Mouse (Mus musculus): ENCODE measurements at regions not wholly inside any gene's neighbourhood (a gene's known extent, or its start where the extent isn't known, plus 50 kb on each side); places are given as distances from the start of the nearest gene placed in this dataset.

DNA sequence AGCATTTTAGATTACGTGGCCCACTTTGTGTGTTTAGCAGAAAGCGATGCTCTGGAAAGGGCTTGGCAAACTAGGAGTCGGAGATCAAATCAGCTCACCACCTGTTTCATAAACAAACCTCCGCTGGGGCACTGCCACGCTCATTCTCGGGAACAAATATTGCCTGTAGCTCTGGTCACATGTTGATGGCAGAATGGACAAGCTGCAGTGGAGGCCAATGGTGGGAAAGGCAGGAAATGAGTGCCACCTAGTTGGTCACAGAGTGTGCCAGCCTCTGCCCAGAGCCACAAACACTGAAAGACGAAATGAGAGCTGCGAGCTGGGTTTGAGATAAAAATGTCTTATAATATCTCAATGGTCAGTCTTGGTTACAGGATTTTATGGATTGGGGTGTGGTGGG lies 259.2 kb upstream of the Csf3r start:
- Histone ChIP-seq H3K4me3 (no peak overlapping the region), H3K27ac (no peak overlapping the region), H3K27me3 (no peaks in the 10 kb centered on the region), H3K4me1 (no peaks in the 10 kb centered on the region), H3K9ac (no peak overlapping the region), H3K4me2 (replicated peaks) (no peak overlapping the region), H3K36me3 (no peaks in the 10 kb centered on the region), H3K9me3 (no peaks in the 10 kb centered on the region)
- WGBS = 78% methylated on average over 8 of the region's 8 CpGs
- no peak for ATAC-seq (ENCODE audit: insufficient number of reproducible peaks, insufficient read depth, low FRiP score, low TSS enrichment)

DNA sequence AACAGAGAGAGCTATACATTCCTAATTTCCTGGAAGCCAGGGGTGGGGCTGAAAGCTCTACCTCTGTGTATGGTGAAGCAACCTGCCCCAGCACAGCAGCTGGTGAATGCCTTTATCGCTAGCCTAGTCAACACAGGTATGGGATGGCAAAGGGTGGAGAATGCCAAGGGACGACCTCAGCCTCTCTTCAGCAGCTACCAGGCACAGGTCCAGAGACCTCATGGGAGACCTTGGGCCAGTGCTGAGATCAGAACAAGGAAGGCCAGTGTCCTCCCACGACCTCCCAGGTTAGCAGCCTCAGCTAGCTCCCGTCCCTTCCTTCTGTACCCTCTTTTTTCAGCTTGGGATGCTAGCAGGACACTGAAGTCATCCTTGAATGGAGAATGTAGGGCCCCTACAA lies 247.2 kb upstream of the Csf3r start:
- no peak overlapping the region for H3K27ac ChIP-seq
- no peaks in the 10 kb centered on the region for H3K4me1 ChIP-seq
- 80% methylated on average over 4 of the region's 4 CpGs for WGBS
- H3K4me3 ChIP-seq = no peak overlapping the region
- no peak overlapping the region for H3K4me2 ChIP-seq (replicated peaks)
- no peaks in the 10 kb centered on the region for H3K9me3 ChIP-seq
- H3K36me3 ChIP-seq = no peaks in the 10 kb centered on the region
- H3K9ac ChIP-seq = no peak overlapping the region
- no peak for ATAC-seq (ENCODE audit: insufficient number of reproducible peaks, insufficient read depth, low FRiP score, low TSS enrichment)
- peaks cover 13% of the 10 kb centered on the region; the same call in 1 of the 2 replicates for H3K27me3 ChIP-seq

- 56% methylated on average over 4 of the region's 4 CpGs for WGBS
- Histone ChIP-seq H3K9ac (no peak overlapping the region), H3K27ac (no peak overlapping the region), H3K4me3 (no peak overlapping the region), H3K27me3 (peaks cover 13% of the 10 kb centered on the region; the same call in 1 of the 2 replicates), H3K9me3 (no peaks in the 10 kb centered on the region), H3K4me1 (no peaks in the 10 kb centered on the region), H3K4me2 (replicated peaks) (no peak overlapping the region), H3K36me3 (no peaks in the 10 kb centered on the region)
- no peak for ATAC-seq (ENCODE audit: insufficient number of reproducible peaks, insufficient read depth, low FRiP score, low TSS enrichment)
Measured at GRCm38 (mm10) chr4:125780113-125780512, 244.2 kb upstream of the Csf3r start.

DNA sequence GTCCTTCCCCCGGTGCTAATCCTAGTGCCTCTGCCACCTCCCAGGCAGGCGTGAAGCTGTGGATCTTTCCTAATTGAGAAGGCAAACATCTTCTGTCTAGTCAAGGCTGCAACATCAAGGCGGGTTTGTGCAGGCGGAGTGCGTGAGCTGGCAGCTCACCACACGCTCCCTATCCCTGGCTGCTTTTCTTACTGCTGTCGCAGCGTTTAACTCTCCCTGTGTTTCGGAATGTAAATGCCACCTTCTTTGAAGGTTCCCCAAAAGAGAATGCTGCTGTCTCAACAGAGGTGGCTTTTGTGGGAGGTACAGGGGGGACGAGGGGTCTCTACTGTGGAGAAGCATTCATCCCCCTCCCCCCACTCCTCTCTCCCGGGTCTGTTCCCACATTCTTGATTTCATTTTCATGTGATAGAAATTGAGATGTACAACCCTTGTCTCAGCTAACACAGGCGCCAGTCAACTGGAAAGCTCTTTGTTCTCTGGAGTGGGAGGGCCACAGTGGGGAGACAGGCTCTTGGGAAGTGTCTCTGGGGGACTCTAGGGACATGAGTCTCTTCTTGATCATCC lies 243.3 kb upstream of the Csf3r start:
- no peak overlapping the region for H3K9ac ChIP-seq
- no peaks in the 10 kb centered on the region for H3K9me3 ChIP-seq
- no peak overlapping the region for H3K4me3 ChIP-seq
- peaks cover 13% of the 10 kb centered on the region; the same call in 1 of the 2 replicates for H3K27me3 ChIP-seq
- no peak overlapping the region for H3K4me2 ChIP-seq (replicated peaks)
- no peak overlapping the region for H3K27ac ChIP-seq
- H3K4me1 ChIP-seq = no peaks in the 10 kb centered on the region
- 24% methylated on average over 12 of the region's 12 CpGs for WGBS
- H3K36me3 ChIP-seq = no peaks in the 10 kb centered on the region
- no peak for ATAC-seq (ENCODE audit: insufficient number of reproducible peaks, insufficient read depth, low FRiP score, low TSS enrichment)

DNA sequence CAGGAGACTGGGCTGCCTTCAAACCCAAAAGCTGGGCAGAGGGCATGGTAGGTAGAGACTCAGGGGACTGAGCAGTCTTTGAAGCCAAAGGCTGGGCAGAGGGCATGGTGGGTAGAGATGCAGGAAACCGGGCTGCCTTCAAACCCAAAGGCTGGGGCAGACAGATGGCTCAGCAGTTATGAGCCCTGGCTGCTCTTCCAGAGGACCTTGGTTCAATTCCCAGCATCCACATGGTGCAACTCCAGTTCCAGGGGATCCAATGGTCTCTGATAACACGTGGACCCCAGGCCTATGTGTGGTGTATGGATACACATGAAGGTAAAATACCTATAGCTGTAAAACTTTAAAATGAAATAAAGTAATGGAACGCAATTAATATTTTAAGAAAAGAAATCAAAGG lies 242.0 kb upstream of the Csf3r start:
- 66% methylated on average over 3 of the region's 3 CpGs for WGBS
- ATAC-seq (ENCODE audit: insufficient number of reproducible peaks, insufficient read depth, low FRiP score, low TSS enrichment) = no peak
- H3K4me3 ChIP-seq = no peak overlapping the region
- peaks cover 13% of the 10 kb centered on the region; the same call in 1 of the 2 replicates for H3K27me3 ChIP-seq
- no peak overlapping the region for H3K27ac ChIP-seq
- H3K36me3 ChIP-seq = no peaks in the 10 kb centered on the region
- H3K9ac ChIP-seq = no peak overlapping the region
- no peaks in the 10 kb centered on the region for H3K9me3 ChIP-seq
- no peak overlapping the region for H3K4me2 ChIP-seq (replicated peaks)
- no peaks in the 10 kb centered on the region for H3K4me1 ChIP-seq

DNA sequence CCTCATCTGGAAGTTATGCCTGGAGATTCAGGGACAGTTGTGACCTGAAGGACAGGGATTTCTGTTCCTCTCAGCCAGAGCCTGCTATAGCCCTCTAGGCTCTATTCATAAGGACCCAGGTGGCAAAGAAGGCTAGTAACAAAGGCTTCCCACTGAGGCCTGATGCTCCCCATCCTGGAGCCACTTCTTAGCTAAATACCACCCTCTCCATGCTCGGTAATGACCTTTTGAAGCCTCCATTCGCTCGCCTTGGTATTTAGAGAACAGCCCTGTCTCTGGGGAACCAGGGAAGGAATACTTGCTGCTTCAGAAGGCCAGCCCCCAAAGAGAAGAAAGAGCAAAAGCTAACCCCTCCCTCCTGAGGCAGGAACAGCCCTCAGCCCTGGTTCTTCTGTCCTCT lies 238.3 kb upstream of the Csf3r start:
- 0 out of 2 replicates have a peak, but pooled peaks cover 5% of the 10 kb centered on the region for H3K27me3 ChIP-seq
- no peak for ATAC-seq (ENCODE audit: insufficient number of reproducible peaks, insufficient read depth, low FRiP score, low TSS enrichment)
- H3K27ac ChIP-seq = no peak overlapping the region
- no peaks in the 10 kb centered on the region for H3K4me1 ChIP-seq
- WGBS = 12% methylated on average over 3 of the region's 3 CpGs
- no peaks in the 10 kb centered on the region for H3K9me3 ChIP-seq
- H3K36me3 ChIP-seq = no peaks in the 10 kb centered on the region
- H3K4me3 ChIP-seq = no peak overlapping the region
- no peak overlapping the region for H3K4me2 ChIP-seq (replicated peaks)
- no peak overlapping the region for H3K9ac ChIP-seq

GRCm38 (mm10) chr4:125794679-125795078 lies 229.7 kb upstream of the Csf3r start:
- no peak for ATAC-seq (ENCODE audit: insufficient number of reproducible peaks, insufficient read depth, low FRiP score, low TSS enrichment)
- 78% methylated on average over 4 of the region's 4 CpGs for WGBS
- Histone ChIP-seq H3K27me3 (no peaks in the 10 kb centered on the region), H3K4me3 (no peak overlapping the region), H3K36me3 (no peaks in the 10 kb centered on the region), H3K9me3 (no peaks in the 10 kb centered on the region), H3K27ac (no peak overlapping the region), H3K4me1 (no peaks in the 10 kb centered on the region), H3K4me2 (replicated peaks) (no peak overlapping the region), H3K9ac (no peak overlapping the region)

DNA sequence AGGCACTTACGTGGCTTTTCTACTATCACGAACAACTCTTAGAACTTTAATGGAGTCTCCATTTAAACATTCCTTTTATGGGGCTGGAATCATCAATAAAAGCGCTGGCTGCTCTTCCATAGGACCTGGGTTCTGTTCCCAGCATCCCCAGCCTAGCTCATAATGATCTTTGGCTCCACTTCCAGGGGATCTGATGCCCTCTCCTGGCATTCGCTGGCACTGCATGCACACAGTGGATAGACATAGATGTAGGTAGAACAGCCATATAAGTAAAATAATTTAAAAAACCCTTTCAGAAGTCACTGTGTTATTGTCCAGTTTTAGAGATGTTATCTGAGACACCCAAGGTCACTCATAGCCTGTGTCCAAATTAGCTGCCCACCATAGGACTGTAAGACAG lies 216.4 kb upstream of the Csf3r start:
- H3K27ac ChIP-seq = no peak overlapping the region
- no peaks in the 10 kb centered on the region for H3K4me1 ChIP-seq
- H3K36me3 ChIP-seq = no peaks in the 10 kb centered on the region
- H3K27me3 ChIP-seq = no peaks in the 10 kb centered on the region
- H3K9ac ChIP-seq = no peak overlapping the region
- ATAC-seq (ENCODE audit: insufficient number of reproducible peaks, insufficient read depth, low FRiP score, low TSS enrichment) = no peak
- H3K9me3 ChIP-seq = no peaks in the 10 kb centered on the region
- H3K4me3 ChIP-seq = no peak overlapping the region
- no peak overlapping the region for H3K4me2 ChIP-seq (replicated peaks)
- 92% methylated on average over 4 of the region's 4 CpGs for WGBS

DNA sequence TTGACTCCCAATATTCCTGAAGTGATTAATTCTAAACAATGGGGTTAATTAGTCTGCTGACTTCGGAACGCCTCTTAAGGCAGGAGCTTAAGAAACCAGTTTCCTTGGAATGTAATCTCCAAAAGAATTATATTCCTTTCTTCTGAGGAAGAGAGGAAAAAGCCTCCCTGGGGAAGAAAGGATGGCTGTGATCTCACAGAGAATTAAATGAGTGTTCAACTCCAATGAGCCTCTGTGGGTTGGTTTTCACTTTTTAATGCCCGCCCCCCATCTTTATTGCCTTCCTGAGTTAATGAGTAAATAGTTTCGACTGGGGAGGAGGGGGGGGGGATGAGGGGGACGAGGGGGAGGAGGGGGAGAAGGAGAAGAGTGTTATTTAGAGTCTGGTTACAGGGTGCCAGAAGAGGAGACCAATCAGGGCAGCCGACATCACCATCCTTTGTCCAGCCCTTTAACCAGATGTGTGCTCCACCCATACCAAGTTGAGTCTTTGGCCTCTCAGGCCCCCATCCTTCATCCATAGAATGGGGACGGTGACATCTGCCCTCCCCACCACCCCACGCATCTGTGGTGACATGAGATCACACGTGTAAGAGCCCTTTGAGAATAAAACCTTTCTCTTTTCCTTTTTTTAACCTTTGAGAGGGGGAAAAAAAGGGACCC lies 214.8 kb upstream of the Csf3r start:
- no peaks in the 10 kb centered on the region for H3K36me3 ChIP-seq
- H3K9ac ChIP-seq = no peak overlapping the region
- no peaks in the 10 kb centered on the region for H3K9me3 ChIP-seq
- H3K4me1 ChIP-seq = no peaks in the 10 kb centered on the region
- 32% methylated on average over 8 of the region's 9 CpGs for WGBS
- ATAC-seq (ENCODE audit: insufficient number of reproducible peaks, insufficient read depth, low FRiP score, low TSS enrichment) = no peak
- H3K27ac ChIP-seq = no peak overlapping the region
- no peak overlapping the region for H3K4me3 ChIP-seq
- no peaks in the 10 kb centered on the region for H3K27me3 ChIP-seq
- H3K4me2 ChIP-seq (replicated peaks) = no peak overlapping the region

DNA sequence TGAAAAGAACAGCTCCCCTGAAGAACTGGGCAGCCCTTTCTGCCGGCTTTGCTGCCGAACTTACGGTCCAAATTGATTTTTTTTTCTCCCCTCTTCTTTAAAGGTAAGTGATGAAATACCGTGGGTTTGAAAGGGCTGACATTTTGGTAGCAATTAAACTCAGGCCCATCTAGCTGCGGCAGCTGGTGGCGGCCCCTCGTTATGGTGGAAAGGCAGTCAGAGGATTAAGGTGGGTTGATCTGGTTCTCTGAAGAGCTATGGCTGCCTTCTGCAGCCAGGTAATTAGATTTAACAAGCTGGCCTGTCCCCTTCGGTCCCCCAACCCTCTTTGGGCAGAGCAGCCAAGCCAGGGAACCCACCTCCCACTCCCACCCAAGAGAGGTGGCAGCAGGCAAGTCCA lies 214.1 kb upstream of the Csf3r start:
- H3K4me3 ChIP-seq = no peak overlapping the region
- H3K27me3 ChIP-seq = no peaks in the 10 kb centered on the region
- no peak overlapping the region for H3K9ac ChIP-seq
- H3K9me3 ChIP-seq = no peaks in the 10 kb centered on the region
- no peaks in the 10 kb centered on the region for H3K4me1 ChIP-seq
- ATAC-seq (ENCODE audit: insufficient number of reproducible peaks, insufficient read depth, low FRiP score, low TSS enrichment) = no peak
- no peaks in the 10 kb centered on the region for H3K36me3 ChIP-seq
- no peak overlapping the region for H3K27ac ChIP-seq
- WGBS = 57% methylated on average over 8 of the region's 8 CpGs
- H3K4me2 ChIP-seq (replicated peaks) = no peak overlapping the region

DNA sequence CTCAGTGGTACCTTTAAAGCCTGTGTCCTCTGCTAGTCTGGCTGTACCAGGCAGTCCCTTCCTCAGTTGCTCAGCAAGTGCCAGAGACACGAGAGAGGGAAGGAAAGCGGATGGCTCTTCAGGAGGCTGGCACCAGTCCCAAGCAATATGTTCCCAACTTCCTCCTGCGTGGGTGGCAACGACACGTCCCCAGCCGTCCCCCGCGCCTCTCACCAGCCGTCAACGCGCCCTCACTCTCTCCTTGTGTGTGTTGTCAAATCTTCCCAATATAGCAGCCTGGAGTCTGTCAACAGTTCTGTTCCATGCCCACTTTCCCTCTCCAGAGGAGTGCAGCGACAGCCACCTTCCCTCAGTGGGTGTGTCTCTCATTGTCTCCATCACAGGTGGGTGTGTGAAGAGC lies 210.0 kb upstream of the Csf3r start:
- Histone ChIP-seq H3K4me3 (no peak overlapping the region), H3K4me1 (no peaks in the 10 kb centered on the region), H3K27me3 (0 out of 2 replicates have a peak, but pooled peaks cover 3% of the 10 kb centered on the region), H3K9ac (no peak overlapping the region), H3K27ac (no peak overlapping the region), H3K36me3 (no peaks in the 10 kb centered on the region), H3K9me3 (no peaks in the 10 kb centered on the region), H3K4me2 (replicated peaks) (no peak overlapping the region)
- no peak for ATAC-seq (ENCODE audit: insufficient number of reproducible peaks, insufficient read depth, low FRiP score, low TSS enrichment)
- WGBS = 92% methylated on average over 12 of the region's 12 CpGs

DNA sequence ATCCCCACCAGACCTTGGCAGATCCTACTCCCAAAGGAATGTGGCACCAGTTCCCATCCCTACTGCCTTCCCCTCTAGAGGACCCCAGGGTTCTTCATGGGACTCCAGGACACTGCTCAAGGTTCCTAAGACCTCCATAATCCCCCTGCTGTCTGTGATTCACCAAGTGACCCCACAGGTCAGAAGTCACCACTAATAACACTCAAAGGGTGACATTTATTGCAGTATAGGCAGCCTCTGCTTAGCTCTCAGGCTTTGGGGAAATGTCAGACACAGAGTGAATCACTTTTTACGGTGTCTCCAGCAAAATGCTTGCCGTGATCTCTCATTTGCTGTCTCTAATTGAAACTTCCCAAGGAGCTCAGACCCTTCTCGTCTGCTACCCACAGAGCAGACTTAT lies 209.1 kb upstream of the Csf3r start:
- H3K27ac ChIP-seq = no peak overlapping the region
- ATAC-seq (ENCODE audit: insufficient number of reproducible peaks, insufficient read depth, low FRiP score, low TSS enrichment) = no peak
- no peak overlapping the region for H3K9ac ChIP-seq
- no peaks in the 10 kb centered on the region for H3K36me3 ChIP-seq
- H3K4me2 ChIP-seq (replicated peaks) = no peak overlapping the region
- no peaks in the 10 kb centered on the region for H3K4me1 ChIP-seq
- 0 out of 2 replicates have a peak, but pooled peaks cover 6% of the 10 kb centered on the region for H3K27me3 ChIP-seq
- H3K4me3 ChIP-seq = no peak overlapping the region
- 62% methylated on average over 3 of the region's 3 CpGs for whole genome bisulfite sequencing
- H3K9me3 ChIP-seq = no peaks in the 10 kb centered on the region
